Mouse (Mus musculus) CH12.LX (cell line): ENCODE data around the gene Prss27.

Experiments used
- BHLHE40 ChIP-seq: IDR thresholded peaks from 2 replicates; pipeline ENCODE4 v1.6.1; 2011; ENCODE audit warnings: mild to moderate bottlenecking, low read depth, low read length, improper control_type of control experiment
- CTCF ChIP-seq, 2 experiments: IDR thresholded peaks in 1 of 2; conservative IDR thresholded peaks in 1 of 2; 2 replicates each; pipeline ENCODE4 v1.5.1; 2011 to 2012; ENCODE audit warnings: low read depth in 2 of 2, low read length in 2 of 2, improper control_type of control experiment in 1 of 2, inconsistent platforms in 1 of 2, mild to moderate bottlenecking in 1 of 2, moderate library complexity in 1 of 2
- ELF1 ChIP-seq: IDR thresholded peaks from 2 replicates; pipeline ENCODE4 v1.6.1; 2014; ENCODE audit warnings: low read depth, mild to moderate bottlenecking, inconsistent platforms, low read length, improper control_type of control experiment
- EP300 ChIP-seq: IDR thresholded peaks from 2 replicates; pipeline ENCODE4 v1.6.1; 2011; ENCODE audit warnings: low read length, improper control_type of control experiment
- KAT2A ChIP-seq: IDR thresholded peaks from 2 replicates; pipeline ENCODE4 v1.6.1; 2012; ENCODE audit warnings: low read length, improper control_type of control experiment, inconsistent platforms; ENCODE audit not compliant: insufficient replicate concordance
- POLR2A ChIP-seq: IDR thresholded peaks from 2 replicates; pipeline ENCODE4 v1.6.1; 2011; ENCODE audit warnings: low read depth, mild to moderate bottlenecking, improper control_type of control experiment, low read length
- SIN3A ChIP-seq: IDR thresholded peaks from 2 replicates; pipeline ENCODE4 v1.6.1; 2012; ENCODE audit warnings: low read length, improper control_type of control experiment, inconsistent platforms
- TCF12 ChIP-seq: IDR thresholded peaks from 2 replicates; pipeline ENCODE4 v1.6.1; 2014; ENCODE audit warnings: low read depth, mild to moderate bottlenecking, inconsistent platforms, low read length, improper control_type of control experiment

DNA sequence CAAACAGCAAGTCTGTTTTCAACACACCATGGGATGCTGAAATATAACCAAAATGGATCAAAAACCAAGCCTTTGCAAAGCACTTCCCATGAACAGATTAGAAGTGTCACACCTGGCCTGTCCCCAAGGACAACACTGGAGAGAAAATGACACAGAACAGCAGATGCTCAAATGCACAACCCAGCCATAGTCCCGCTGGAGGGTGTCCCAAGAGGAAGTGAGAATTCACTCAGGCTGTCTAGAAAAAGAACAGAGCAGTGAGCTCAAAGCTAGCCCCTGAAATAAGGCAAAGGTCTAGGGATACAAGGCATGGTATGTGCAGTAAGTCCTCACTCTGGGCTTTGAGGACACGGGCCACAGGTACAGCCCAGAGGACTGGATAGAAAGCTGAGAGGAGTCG, 31.6 kb downstream of the Prss27 start:
- TF ChIP-seq ELF1 (no peak), KAT2A (0 out of 2 replicates have a peak, but pooled peaks have one; percentile 46), SIN3A (peak; percentile 54; the same call in 1 of the 2 replicates), CTCF (conservative IDR thresholded peaks at IDR 0.05 in 1 of 2, IDR thresholded peaks at IDR 0.05 in 1 of 2; ENCODE audit: low read depth in 2 of 2, low read length in 2 of 2) (no peak), TCF12 (peak; percentile 56; the same call in 1 of the 2 replicates), BHLHE40 (no peak), POLR2A (no peak), EP300 (peak; percentile 89)
